Mouse (Mus musculus): ENCODE data around the gene Nek4.

The Nek4 gene

GRCm38 (mm10) chr14:30951154-30951825 is at the start of gene Nek4:
Gene Nek4, plus strand, starts transcription at chr14:30951377.
- peak; percentile 95 to 96 for DNase-seq

GRCm38 (mm10) chr14:30902628-30903027 is 48.5 kb upstream of the Nek4 start:
- no peak for DNase-seq

GRCm38 (mm10) chr14:30903036-30903435 is 48.1 kb upstream of the Nek4 start:
- DNase-seq: no peak

GRCm38 (mm10) chr14:30904307-30904706 is 46.9 kb upstream of the Nek4 start:
- DNase-seq: no peak

- no peak for DNase-seq
Measured at GRCm38 (mm10) chr14:30906001-30906400, 45.2 kb upstream of the Nek4 start.

- DNase-seq: no peak
Measured at GRCm38 (mm10) chr14:30907814-30908265, 43.3 kb upstream of the Nek4 start.

- DNase-seq: no peak
Measured at GRCm38 (mm10) chr14:30911141-30911540, 40.0 kb upstream of the Nek4 start.

- no peak for DNase-seq
Measured at GRCm38 (mm10) chr14:30912641-30913040, 38.5 kb upstream of the Nek4 start.

- DNase-seq: peak in 1 of 2 experiments; percentile 19
Measured at GRCm38 (mm10) chr14:30913404-30913803, 37.8 kb upstream of the Nek4 start.

GRCm38 (mm10) chr14:30916516-30916915 is 34.7 kb upstream of the Nek4 start:
- DNase-seq: no peak

GRCm38 (mm10) chr14:30922053-30922670 is 29.0 kb upstream of the Nek4 start:
- DNase-seq: no peak

GRCm38 (mm10) chr14:30923375-30924105 is 27.6 kb upstream of the Nek4 start, which contains the start of gene Itih3:
Gene Itih3, minus strand, starts transcription at chr14:30923760.
- peak; percentile 8 to 29 for DNase-seq

- DNase-seq: no peak
Measured at GRCm38 (mm10) chr14:30925492-30925891, 25.7 kb upstream of the Nek4 start.

- no peak for DNase-seq
Measured at GRCm38 (mm10) chr14:30930386-30930785, 20.8 kb upstream of the Nek4 start.

- DNase-seq: no peak
Measured at GRCm38 (mm10) chr14:30933351-30933750, 17.8 kb upstream of the Nek4 start.

GRCm38 (mm10) chr14:30942254-30942653 is 8.9 kb upstream of the Nek4 start:
- DNase-seq: no peak

GRCm38 (mm10) chr14:30943038-30943437 is 8.1 kb upstream of the Nek4 start, which contains the start of gene Itih1:
Gene Itih1, minus strand, starts transcription at chr14:30943289.
- DNase-seq: no peak

- peak; percentile 22 to 59 for DNase-seq
Measured at GRCm38 (mm10) chr14:30943860-30944674, 7.1 kb upstream of the Nek4 start.

- no peak for DNase-seq
Measured at GRCm38 (mm10) chr14:30944745-30945144, 6.4 kb upstream of the Nek4 start.

- DNase-seq: no peak
Measured at GRCm38 (mm10) chr14:30949986-30950385, 1.2 kb upstream of the Nek4 start.

GRCm38 (mm10) chr14:30958517-30958916 is 7.3 kb downstream of the Nek4 start:
- DNase-seq: no peak

- DNase-seq: no peak
Measured at GRCm38 (mm10) chr14:30959031-30959430, 7.9 kb downstream of the Nek4 start.

- no peak for DNase-seq
Measured at GRCm38 (mm10) chr14:30960366-30960765, 9.2 kb downstream of the Nek4 start.

All from cerebellum, postnatal 25 days (tissue).